Mouse (Mus musculus) small intestine, adult 2 months (tissue): ENCODE measurements around the gene Col4a2.

ENCODE experiments used
- CTCF ChIP-seq: fragments of 200-500 bp; IDR thresholded peaks from 2 replicates; pipeline ENCODE4 v1.5.1; 2012; ENCODE audit warnings: low read depth, mild to moderate bottlenecking, control low read depth, inconsistent platforms, low read length, moderate library complexity, mixed read lengths; ENCODE audit not compliant: insufficient replicate concordance, insufficient read length; ENCODE audit errors: extremely low read depth
- POLR2A ChIP-seq: fragments of 200-500 bp; IDR thresholded peaks from 2 replicates; pipeline ENCODE4 v1.6.1; 2012; ENCODE audit warnings: low read depth, mild to moderate bottlenecking, control low read depth, inconsistent platforms, low read length, moderate library complexity

- TF ChIP-seq POLR2A (no peak), CTCF (no peak)
Measured at GRCm38 (mm10) chr8:11348622-11349021, 36.0 kb downstream of the Col4a2 start.
